Mouse (Mus musculus): ENCODE results near the gene Rps12-ps3. TPM values are rescaled to one million over a fixed set of nuclear protein-coding genes. Genes with fewer than 3 reads are reported as not detected.

The Rps12-ps3 gene
- polyA plus RNA-seq (2016; fragmentation: Nextera tagmentation; extraction: Ambion mirVana) = 4.9 and 11.4 TPM in 2 replicates

- WGBS = 98% methylated on average over 14 of the region's 14 CpGs
- Histone ChIP-seq H3K9me3 (no peaks in the 10 kb centered on the region), H3K36me3 (no peaks in the 10 kb centered on the region), H3K27me3 (replicated peaks) (no peaks in the 10 kb centered on the region), H3K4me2 (replicated peaks) (no peak within 1 kb of the TSS), H3K4me3 (no peak within 1 kb of the TSS), H3K4me1 (no peaks in the 10 kb centered on the region), H3K9ac (no peak within 1 kb of the TSS), H3K27ac (no peak within 1 kb of the TSS)
- ATAC-seq (ENCODE audit: low FRiP score, low read depth) = no peak
Observed at GRCm38 (mm10) chr19:59321990-59322389, at the start of gene Rps12-ps3. Rps12-ps3 (plus strand) TSS chr19:59322290.

GRCm38 (mm10) chr19:59273190-59273589 is 48.9 kb upstream of the Rps12-ps3 start:
- Histone ChIP-seq H3K36me3 (no peaks in the 10 kb centered on the region), H3K27ac (no peak overlapping the region), H3K9me3 (no peaks in the 10 kb centered on the region), H3K4me2 (replicated peaks) (no peak overlapping the region), H3K9ac (no peak overlapping the region), H3K4me3 (no peak overlapping the region), H3K4me1 (peaks cover 6% of the 10 kb centered on the region; the same call in 1 of the 2 replicates), H3K27me3 (replicated peaks) (no peaks in the 10 kb centered on the region)
- no peak for ATAC-seq (ENCODE audit: low FRiP score, low read depth)
- 88% methylated on average over 7 of the region's 7 CpGs for WGBS

GRCm38 (mm10) chr19:59276354-59276753 is 45.7 kb upstream of the Rps12-ps3 start:
- 77% methylated on average over 7 of the region's 7 CpGs for WGBS

GRCm38 (mm10) chr19:59280841-59281240 is 41.2 kb upstream of the Rps12-ps3 start:
- Histone ChIP-seq H3K4me3 (no peak overlapping the region), H3K27me3 (replicated peaks) (no peaks in the 10 kb centered on the region), H3K9ac (no peak overlapping the region), H3K4me2 (replicated peaks) (no peak overlapping the region), H3K4me1 (peaks cover 6% of the 10 kb centered on the region; the same call in 1 of the 2 replicates), H3K9me3 (no peaks in the 10 kb centered on the region), H3K27ac (no peak overlapping the region), H3K36me3 (no peaks in the 10 kb centered on the region)
- no peak for ATAC-seq (ENCODE audit: low FRiP score, low read depth)

More at GRCm38 (mm10) chr19:59276354-59276753, 45.7 kb upstream of the Rps12-ps3 start:
- ATAC-seq (ENCODE audit: low FRiP score, low read depth) = no peak
- Histone ChIP-seq H3K4me2 (replicated peaks) (no peak overlapping the region), H3K9me3 (no peaks in the 10 kb centered on the region), H3K9ac (no peak overlapping the region), H3K4me3 (no peak overlapping the region), H3K27ac (no peak overlapping the region), H3K4me1 (peaks cover 6% of the 10 kb centered on the region; the same call in 1 of the 2 replicates), H3K36me3 (no peaks in the 10 kb centered on the region), H3K27me3 (replicated peaks) (no peaks in the 10 kb centered on the region)

- Histone ChIP-seq H3K4me1 (no peaks in the 10 kb centered on the region), H3K4me3 (no peak overlapping the region), H3K9ac (no peak overlapping the region), H3K9me3 (no peaks in the 10 kb centered on the region), H3K27ac (no peak overlapping the region), H3K36me3 (no peaks in the 10 kb centered on the region), H3K4me2 (replicated peaks) (no peak overlapping the region), H3K27me3 (replicated peaks) (no peaks in the 10 kb centered on the region)
- no peak for ATAC-seq (ENCODE audit: low FRiP score, low read depth)
- WGBS = 89% methylated on average over 3 of the region's 3 CpGs
Observed at GRCm38 (mm10) chr19:59282001-59282400, 40.1 kb upstream of the Rps12-ps3 start.

GRCm38 (mm10) chr19:59289042-59289441 is 33.0 kb upstream of the Rps12-ps3 start:
- ATAC-seq (ENCODE audit: low FRiP score, low read depth) = no peak
- Histone ChIP-seq H3K27me3 (replicated peaks) (no peaks in the 10 kb centered on the region), H3K36me3 (no peaks in the 10 kb centered on the region), H3K9me3 (no peaks in the 10 kb centered on the region), H3K4me1 (no peaks in the 10 kb centered on the region), H3K4me3 (no peak overlapping the region), H3K4me2 (replicated peaks) (no peak overlapping the region), H3K9ac (no peak overlapping the region), H3K27ac (no peak overlapping the region)

- H3K4me3 ChIP-seq = no peak overlapping the region
- H3K4me2 ChIP-seq (replicated peaks) = no peak overlapping the region
- H3K9ac ChIP-seq = no peak overlapping the region
- H3K9me3 ChIP-seq = no peaks in the 10 kb centered on the region
- H3K36me3 ChIP-seq = no peaks in the 10 kb centered on the region
- 89% methylated on average over 6 of the region's 6 CpGs for WGBS
- H3K27me3 ChIP-seq (replicated peaks) = no peaks in the 10 kb centered on the region
- H3K4me1 ChIP-seq = no peaks in the 10 kb centered on the region
- no peak for ATAC-seq (ENCODE audit: low FRiP score, low read depth)
- no peak overlapping the region for H3K27ac ChIP-seq
Observed at GRCm38 (mm10) chr19:59289811-59290210, 32.3 kb upstream of the Rps12-ps3 start.

- Histone ChIP-seq H3K4me1 (no peaks in the 10 kb centered on the region), H3K36me3 (no peaks in the 10 kb centered on the region), H3K27ac (no peak overlapping the region), H3K4me3 (no peak overlapping the region), H3K9ac (no peak overlapping the region), H3K4me2 (replicated peaks) (no peak overlapping the region), H3K27me3 (replicated peaks) (no peaks in the 10 kb centered on the region), H3K9me3 (no peaks in the 10 kb centered on the region)
- WGBS = 89% methylated on average over 5 of the region's 5 CpGs
- ATAC-seq (ENCODE audit: low FRiP score, low read depth) = no peak
Observed at GRCm38 (mm10) chr19:59292183-59292839, 29.8 kb upstream of the Rps12-ps3 start.

GRCm38 (mm10) chr19:59315308-59315707 is 6.8 kb upstream of the Rps12-ps3 start:
- Histone ChIP-seq H3K9me3 (no peaks in the 10 kb centered on the region), H3K36me3 (no peaks in the 10 kb centered on the region), H3K27ac (no peak overlapping the region), H3K4me2 (replicated peaks) (no peak overlapping the region), H3K9ac (no peak overlapping the region), H3K4me1 (no peaks in the 10 kb centered on the region), H3K4me3 (no peak overlapping the region), H3K27me3 (replicated peaks) (no peaks in the 10 kb centered on the region)
- ATAC-seq (ENCODE audit: low FRiP score, low read depth) = no peak

- Histone ChIP-seq H3K9ac (no peak overlapping the region), H3K4me2 (replicated peaks) (no peak overlapping the region), H3K27ac (no peak overlapping the region), H3K27me3 (replicated peaks) (no peaks in the 10 kb centered on the region), H3K9me3 (no peaks in the 10 kb centered on the region), H3K36me3 (no peaks in the 10 kb centered on the region), H3K4me3 (no peak overlapping the region), H3K4me1 (no peaks in the 10 kb centered on the region)
- no peak for ATAC-seq (ENCODE audit: low FRiP score, low read depth)
Observed at GRCm38 (mm10) chr19:59316571-59316970, 5.5 kb upstream of the Rps12-ps3 start.

GRCm38 (mm10) chr19:59330816-59331225 is 8.7 kb downstream of the Rps12-ps3 start:
- Histone ChIP-seq H3K27me3 (replicated peaks) (no peaks in the 10 kb centered on the region), H3K9me3 (no peaks in the 10 kb centered on the region), H3K9ac (no peak overlapping the region), H3K4me1 (no peaks in the 10 kb centered on the region), H3K4me2 (replicated peaks) (no peak overlapping the region), H3K27ac (no peak overlapping the region), H3K4me3 (no peak overlapping the region), H3K36me3 (no peaks in the 10 kb centered on the region)
- ATAC-seq (ENCODE audit: low FRiP score, low read depth) = no peak

- H3K27ac ChIP-seq = no peak overlapping the region
- ATAC-seq (ENCODE audit: low FRiP score, low read depth) = no peak
- H3K36me3 ChIP-seq = no peaks in the 10 kb centered on the region
- no peak overlapping the region for H3K4me2 ChIP-seq (replicated peaks)
- H3K9me3 ChIP-seq = no peaks in the 10 kb centered on the region
- 93% methylated on average over 1 of the region's 1 CpGs for WGBS
- H3K27me3 ChIP-seq (replicated peaks) = no peaks in the 10 kb centered on the region
- 0 out of 2 replicates have a peak, but pooled peaks cover 6% of the 10 kb centered on the region for H3K4me1 ChIP-seq
- H3K4me3 ChIP-seq = no peak overlapping the region
- no peak overlapping the region for H3K9ac ChIP-seq
Observed at GRCm38 (mm10) chr19:59336655-59337054, 14.6 kb downstream of the Rps12-ps3 start.
